Mouse (Mus musculus): Measurements from ENCODE around the gene Pik3cb.
A peak's percentile ranks its signal among the peaks of the same experiment; 100 is the strongest.

The Pik3cb gene

DNA sequence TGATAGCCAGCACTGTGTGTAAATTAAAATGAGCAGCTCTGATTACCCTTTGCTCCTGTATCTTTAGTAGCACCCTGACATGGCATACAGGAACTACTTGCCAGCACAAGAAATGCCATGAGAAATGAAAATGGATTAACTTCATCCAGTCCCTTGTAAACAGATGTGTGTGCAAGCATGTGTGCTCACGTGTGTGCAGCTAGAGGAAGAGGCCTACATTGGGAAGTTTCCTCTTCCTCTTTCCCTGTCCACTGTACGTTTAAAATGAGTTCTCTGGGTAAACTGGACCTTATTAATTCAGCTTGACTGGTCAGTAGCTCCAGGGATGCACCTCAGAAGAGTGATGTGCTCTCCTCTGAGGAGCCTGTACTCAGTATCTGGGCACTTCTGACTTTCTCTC, 66.0 kb downstream of the Pik3cb start:
- no peak for DNase-seq

GRCm38 (mm10) chr9:99072538-99072937, 67.9 kb downstream of the Pik3cb start:
- DNase-seq: no peak

- no peak for DNase-seq
Observed at GRCm38 (mm10) chr9:99065311-99065710, 75.1 kb downstream of the Pik3cb start.

DNA sequence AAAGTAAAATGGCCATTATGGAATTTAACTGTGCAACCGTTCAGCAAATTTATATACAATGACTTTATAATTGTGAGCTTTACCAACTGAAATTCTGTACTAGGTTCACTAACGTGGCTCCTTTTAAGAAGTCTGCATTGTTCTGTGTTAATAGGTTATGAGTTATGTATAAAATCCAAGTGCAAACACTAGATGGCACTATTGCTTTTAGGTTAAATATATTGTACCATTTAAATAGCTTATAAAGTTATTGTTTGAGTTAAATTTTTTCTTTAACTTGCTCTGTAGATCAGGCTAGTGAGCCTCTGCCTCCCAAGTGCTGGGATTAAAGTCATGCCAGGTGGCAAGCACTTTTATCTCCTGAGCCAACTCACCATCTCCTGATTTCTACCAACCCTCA, 76.2 kb downstream of the Pik3cb start:
- no peak for DNase-seq

DNA sequence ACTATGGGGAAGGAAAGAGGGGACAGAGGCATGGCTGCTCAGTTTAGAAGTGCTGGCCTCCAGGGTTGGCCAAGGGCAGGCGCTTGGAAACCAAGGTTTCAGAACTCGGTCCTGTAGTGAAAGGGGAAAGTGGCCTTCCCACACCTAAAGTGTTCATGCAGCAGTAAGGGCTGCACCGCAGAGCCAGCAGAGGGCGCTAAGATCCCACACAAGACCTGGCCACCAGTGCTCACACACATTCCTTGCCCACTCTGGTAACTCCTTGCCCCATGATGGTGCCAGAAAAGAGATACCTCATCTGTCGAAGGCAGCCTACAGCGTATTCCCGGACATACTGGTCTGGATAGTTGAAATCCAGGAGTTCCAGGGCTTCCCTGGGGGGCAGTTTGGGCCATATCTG, 77.9 kb downstream of the Pik3cb start:
- peak; percentile 71 for DNase-seq

- DNase-seq: no peak
Observed at GRCm38 (mm10) chr9:99057751-99058150, 82.7 kb downstream of the Pik3cb start.

DNA sequence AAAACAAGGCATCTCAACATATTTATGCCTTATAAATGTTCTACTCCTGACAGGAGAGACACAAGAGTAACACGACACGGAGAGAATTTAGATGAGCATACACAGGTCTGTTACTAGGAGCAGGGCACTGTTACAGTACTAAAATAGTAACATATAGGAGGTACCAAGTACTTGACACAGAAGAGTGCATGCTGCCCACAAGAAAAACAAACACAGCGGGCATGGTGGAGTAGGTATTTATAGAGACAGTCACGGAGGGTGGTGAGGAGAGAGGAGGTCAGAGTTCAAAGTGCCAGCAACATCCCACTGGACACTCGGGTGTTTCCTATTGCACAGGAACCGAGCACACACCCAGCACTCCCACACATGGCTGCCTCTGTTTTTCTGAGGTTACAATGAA, 90.7 kb downstream of the Pik3cb start:
- no peak for DNase-seq

DNA sequence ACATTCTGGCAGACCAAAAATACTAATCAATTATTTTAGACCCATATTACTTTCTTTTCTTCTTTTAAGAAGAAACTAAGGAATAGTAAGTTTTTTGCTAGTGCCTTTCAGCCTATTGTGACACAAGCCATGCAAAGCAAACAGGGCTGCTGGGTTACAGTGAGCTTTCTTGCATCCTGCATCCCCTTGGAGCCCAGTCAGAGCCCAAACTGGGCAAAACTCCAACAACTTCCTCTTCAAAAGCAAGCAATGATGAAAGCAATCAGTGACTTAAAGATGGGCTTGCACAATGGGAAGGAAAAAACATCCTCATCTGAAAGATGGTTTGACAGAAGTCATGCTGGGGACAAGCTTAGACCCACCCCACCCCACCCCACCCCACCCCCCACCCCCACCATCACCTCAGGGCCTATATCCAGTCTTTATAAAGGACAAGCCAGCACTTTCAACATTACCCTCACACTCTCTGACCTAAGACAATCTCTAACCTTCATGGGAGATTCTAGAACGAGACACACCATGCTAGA, 91.6 kb downstream of the Pik3cb start:
- no peak for DNase-seq

GRCm38 (mm10) chr9:99044761-99045160, 95.7 kb downstream of the Pik3cb start:
- no peak for DNase-seq

- no peak for DNase-seq
Observed at GRCm38 (mm10) chr9:99042641-99043040, 97.8 kb downstream of the Pik3cb start.

DNA sequence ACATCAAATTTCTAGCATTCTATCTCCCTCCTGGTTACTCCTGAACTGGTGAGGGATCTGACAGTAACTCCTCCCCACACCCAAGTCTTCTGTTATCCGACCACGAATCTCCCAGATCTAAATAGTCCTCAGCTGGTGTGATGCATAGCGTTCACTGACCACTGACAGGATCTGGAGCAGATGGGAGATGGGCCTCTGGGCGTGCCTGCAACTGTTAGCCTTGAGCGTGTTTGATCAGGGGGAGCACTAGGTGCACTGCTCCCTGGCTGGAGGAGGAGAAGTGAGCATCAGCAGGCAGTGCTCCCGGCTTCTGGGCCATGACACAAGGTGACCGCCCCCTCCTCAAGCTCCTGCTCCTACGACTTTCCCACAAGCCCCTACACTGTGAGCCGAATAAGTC, 98.4 kb downstream of the Pik3cb start:
- no peak for DNase-seq

- DNase-seq: no peak
Observed at GRCm38 (mm10) chr9:99035575-99035974, 104.8 kb downstream of the Pik3cb start, which contains the start of gene Gm1123. TSS of gene Gm1123 (minus strand) at chr9:99035715.

- no peak for DNase-seq
Observed at GRCm38 (mm10) chr9:99034111-99034510, 106.3 kb downstream of the Pik3cb start.

DNA sequence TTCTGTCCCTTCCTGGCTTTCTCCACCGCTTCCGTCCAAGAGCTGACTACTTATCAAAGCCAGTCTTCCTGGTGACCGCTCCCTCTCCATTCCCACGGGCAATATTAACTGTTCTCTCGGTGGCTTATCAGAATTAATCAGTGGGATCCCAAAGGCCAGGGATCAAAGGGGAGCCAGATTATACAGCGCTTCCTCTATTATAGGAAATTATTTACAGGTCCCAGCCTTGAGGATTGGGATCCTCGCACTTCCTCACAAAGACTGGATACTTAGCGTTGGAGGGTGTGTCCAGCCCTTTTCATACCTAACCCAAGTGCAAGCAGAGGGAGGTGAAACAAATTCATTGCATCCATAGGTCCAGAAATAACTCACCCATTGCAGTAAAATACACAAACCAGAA, 108.4 kb downstream of the Pik3cb start:
- no peak for DNase-seq

DNA sequence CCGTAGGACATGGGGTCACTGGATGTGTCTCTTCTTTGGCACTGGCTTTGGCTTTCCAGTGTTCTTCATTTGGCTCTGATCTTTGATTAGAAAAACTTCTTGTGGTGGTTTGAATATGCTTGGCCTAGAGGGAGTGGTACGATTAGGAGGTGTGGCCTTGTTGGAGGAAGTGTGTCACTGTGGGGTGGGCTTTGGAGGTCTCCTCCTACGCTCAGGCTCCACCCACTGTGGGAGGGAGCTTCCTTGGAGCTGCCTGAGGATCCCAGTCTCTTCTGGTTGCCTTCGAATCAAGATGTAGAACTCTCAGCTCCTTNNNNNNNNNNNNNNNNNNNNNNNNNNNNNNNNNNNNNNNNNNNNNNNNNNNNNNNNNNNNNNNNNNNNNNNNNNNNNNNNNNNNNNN, 118.7 kb downstream of the Pik3cb start:
- no peak for DNase-seq

- DNase-seq: no peak
Observed at GRCm38 (mm10) chr9:99021166-99021565, 119.3 kb downstream of the Pik3cb start.

DNA sequence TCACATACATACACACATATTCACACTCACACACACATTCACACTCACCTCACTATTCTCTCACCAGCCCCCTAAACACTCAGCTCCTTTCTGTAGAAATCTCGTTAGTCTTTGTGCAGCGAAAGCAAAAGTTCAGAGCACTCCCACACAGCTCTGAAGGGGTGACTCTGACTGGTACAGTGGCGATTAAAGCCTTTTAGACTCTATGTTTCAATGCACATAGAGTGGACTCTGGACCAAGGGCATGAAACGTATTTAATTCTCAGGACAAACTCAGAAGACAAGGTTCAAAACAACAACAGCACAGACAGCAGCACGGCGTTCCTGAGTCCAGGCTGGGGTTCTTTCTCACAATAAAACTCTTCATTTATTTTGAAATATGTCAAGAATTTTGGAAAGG, 122.7 kb downstream of the Pik3cb start:
- DNase-seq: no peak

DNA sequence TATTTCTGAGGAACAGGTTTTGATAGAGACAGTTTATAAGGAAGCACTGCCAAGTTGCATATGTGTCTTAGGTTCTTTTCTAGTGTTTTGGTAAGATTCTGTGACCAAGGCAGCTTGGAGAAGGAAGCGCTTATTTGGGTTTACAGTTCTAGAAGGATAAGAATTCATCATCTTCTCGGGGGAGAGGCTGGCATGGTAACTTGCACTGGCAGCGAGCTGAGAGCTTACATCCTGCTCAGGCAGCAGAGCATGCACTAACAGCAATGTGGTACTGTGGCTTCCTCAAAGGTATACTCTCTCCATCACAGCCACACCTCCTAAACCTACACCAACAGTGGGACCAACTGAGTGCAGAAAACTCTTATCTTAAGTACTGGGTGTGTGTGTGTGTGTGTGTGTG, 123.7 kb downstream of the Pik3cb start:
- DNase-seq: no peak

- DNase-seq: no peak
Observed at GRCm38 (mm10) chr9:99016301-99016700, 124.1 kb downstream of the Pik3cb start.

GRCm38 (mm10) chr9:99009898-99010199, 130.6 kb downstream of the Pik3cb start:
- DNase-seq: no peak

GRCm38 (mm10) chr9:99009069-99009897, 131.1 kb downstream of the Pik3cb start:
- peak; percentile 9 to 11 for DNase-seq

DNA sequence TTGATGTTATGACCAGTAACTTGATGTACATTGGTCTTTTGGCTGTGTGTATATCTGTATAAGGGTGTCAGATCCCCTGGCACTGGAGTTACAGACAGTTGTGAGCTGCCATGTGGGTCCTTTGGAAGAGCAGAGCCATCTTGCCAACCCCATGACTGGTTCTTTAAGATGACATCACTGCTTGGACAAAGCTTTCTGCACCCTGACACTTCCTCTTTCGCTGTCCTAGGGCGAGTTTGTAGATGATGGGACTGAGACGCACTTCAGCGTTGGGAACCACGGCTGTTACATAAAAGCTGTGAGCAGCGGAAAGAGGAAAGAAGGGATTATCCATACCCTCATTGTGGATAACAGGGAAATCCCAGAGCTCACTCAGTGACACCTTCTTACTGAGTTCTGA, 139.1 kb downstream of the Pik3cb start:
- DNase-seq: no peak

GRCm38 (mm10) chr9:98999881-99000339, 140.5 kb downstream of the Pik3cb start:
- DNase-seq: no peak

- DNase-seq: peak; percentile 21 to 33
Observed at GRCm38 (mm10) chr9:98994103-98994502, 146.3 kb downstream of the Pik3cb start.

DNA sequence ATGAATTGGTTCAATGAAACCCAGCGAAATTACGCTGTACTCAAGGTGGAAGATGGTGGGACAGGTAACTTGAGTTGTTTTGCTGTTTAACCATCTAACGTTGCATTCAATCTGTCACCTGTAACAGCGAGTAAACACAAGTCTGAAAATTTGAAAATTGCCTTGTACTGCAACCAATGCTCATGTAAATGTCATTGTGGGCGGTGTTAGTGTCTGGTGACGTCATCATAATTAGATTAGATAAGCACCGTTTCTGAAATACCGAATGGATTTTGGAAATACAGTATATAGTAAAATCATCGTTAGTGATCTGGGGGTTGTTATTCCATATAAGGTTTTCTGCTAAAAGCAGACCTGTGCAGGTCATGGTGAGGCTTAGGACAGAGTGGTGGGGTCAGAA, 153.3 kb downstream of the Pik3cb start:
- no peak for DNase-seq

Data from B cell, adult 2 months (primary cell).